Mouse (Mus musculus): ENCODE data around the gene Gdf1. TPM values are rescaled to one million over a fixed set of nuclear protein-coding genes. Genes with fewer than 3 reads are reported as not detected.

Gdf1 gene
- polyA plus RNA-seq (2015; fragmentation: Nextera tagmentation; extraction: Ambion mirVana), result 0.74 and 0.99 TPM in 2 replicates

DNA sequence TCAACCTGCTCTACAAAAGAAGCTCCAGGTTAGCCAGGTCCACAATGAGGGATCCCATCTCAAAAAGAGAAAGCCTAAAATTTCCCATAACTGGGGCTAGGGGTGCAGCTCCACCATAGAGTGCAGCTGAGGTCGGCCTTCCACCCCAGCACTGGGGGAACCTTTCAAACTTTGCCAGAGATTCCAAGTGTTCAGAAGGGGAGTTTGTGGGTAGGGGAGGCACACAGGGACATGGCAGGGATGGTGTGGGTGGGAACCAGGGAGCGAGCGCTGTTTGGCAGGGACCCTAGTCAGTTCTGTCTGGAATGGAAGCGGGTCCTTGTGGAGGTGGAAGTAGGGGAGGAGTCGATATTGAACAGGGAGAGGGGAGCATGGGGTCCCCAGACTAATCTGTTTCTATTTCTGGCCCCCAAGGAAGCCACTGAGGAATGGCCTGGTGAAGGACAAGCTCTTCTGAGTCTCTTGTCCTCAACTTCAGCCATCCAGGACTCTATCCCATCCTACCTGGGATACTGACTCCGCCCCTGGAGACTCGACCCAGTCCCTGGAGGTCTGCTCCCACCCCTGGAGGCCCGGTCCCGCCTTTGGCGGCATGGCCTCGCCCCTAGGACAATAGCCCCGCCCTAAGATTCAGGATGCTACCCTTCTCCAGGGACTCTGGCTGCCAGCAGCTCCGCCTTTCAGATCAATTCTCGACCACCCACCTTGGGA lies at the start of gene Gdf1:
TSS of gene Gdf1 (plus strand) at position 694 of the 711 bp plus-strand sequence.
- Histone ChIP-seq H3K4me3 (peak within 1 kb of the TSS; percentile 40), H3K4me1 (peaks cover 36% of the 10 kb centered on the region), H3K36me3 (peaks cover 43% of the 10 kb centered on the region), H3K27me3 (replicated peaks) (peaks cover 22% of the 10 kb centered on the region), H3K9ac (peak within 1 kb of the TSS; percentile 72), H3K4me2 (peak within 1 kb of the TSS; percentile 66), H3K9me3 (no peaks in the 10 kb centered on the region), H3K27ac (replicated peaks) (no peak within 1 kb of the TSS)
- 26% methylated on average over 14 of the region's 14 CpGs for WGBS
- ATAC-seq (ENCODE audit: extremely low read depth, insufficient number of reproducible peaks, low FRiP score, low TSS enrichment), result no peak

- Histone ChIP-seq H3K9me3 (no peaks in the 10 kb centered on the region), H3K4me2 (no peak overlapping the region), H3K9ac (0 out of 2 replicates have a peak overlapping the region, but pooled peaks have one; percentile 8), H3K4me3 (no peak overlapping the region), H3K27me3 (replicated peaks) (no peaks in the 10 kb centered on the region), H3K36me3 (peaks cover 17% of the 10 kb centered on the region), H3K4me1 (peaks cover 60% of the 10 kb centered on the region), H3K27ac (replicated peaks) (peak overlapping the region; percentile 79)
- WGBS, result 39% methylated on average over 3 of the region's 3 CpGs
- ATAC-seq (ENCODE audit: extremely low read depth, insufficient number of reproducible peaks, low FRiP score, low TSS enrichment), result no peak
Observed at GRCm38 (mm10) chr8:70281001-70281400, 48.6 kb upstream of the Gdf1 start.

GRCm38 (mm10) chr8:70282603-70283135 lies 46.9 kb upstream of the Gdf1 start, which contains the start of gene Homer3:
Homer3 (plus strand) TSS chr8:70282827.
- WGBS, result 0% methylated on average over 35 of the region's 36 CpGs
- Histone ChIP-seq H3K9ac (peak within 1 kb of the TSS; percentile 95), H3K4me2 (peak within 1 kb of the TSS; percentile 75), H3K9me3 (0 out of 2 replicates have a peak, but pooled peaks cover 3% of the 10 kb centered on the region), H3K4me3 (peak within 1 kb of the TSS; percentile 75), H3K27ac (replicated peaks) (peak within 1 kb of the TSS; percentile 79), H3K4me1 (peaks cover 56% of the 10 kb centered on the region), H3K27me3 (replicated peaks) (no peaks in the 10 kb centered on the region), H3K36me3 (peaks cover 33% of the 10 kb centered on the region)
- ATAC-seq (ENCODE audit: extremely low read depth, insufficient number of reproducible peaks, low FRiP score, low TSS enrichment), result peak; percentile 77

DNA sequence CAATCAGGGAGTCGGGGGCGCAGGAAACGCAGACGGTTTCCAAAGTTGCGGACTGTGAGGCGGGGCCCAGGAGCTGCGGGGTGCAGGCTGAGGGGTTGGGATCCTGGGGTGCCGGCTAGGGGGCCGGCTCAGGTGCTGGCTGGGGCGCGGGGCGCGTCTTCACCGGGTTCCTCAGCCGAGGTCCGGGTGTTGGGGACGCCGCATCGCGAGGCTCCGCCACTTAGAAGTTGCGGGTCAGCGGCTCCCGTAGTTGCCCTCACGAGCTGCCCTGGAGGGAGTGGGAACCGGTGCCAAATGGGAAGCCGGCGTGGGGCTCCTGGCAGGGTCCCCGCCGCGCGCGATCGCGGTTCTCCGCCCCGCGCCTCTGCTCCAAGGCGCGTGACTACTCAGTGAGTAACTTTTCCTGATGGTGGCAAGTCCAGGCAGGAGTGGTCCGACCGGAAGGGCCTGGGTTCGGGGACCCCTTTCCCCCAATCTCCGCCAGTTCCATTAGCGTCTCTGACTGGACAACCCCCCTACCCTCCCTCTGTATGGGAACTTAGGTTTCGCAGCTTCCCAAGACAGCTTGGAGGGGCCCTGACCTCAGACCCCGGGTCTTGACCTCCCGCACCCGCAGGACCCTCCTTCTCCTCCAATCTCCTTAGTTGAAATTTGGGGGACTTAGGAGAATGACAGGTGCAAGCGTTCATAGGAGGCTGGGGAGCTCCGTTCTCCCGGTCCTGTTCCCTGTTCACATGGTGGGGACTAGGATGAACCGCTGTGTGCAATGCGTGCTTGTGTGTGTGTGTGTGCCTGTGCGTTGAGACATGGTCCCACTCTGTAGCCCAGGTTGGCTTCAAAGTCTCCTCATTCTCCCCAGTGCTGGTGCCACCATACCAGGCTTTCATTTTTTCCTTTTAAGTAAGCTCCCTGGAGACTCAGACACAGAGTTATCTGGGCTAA lies 46.2 kb upstream of the Gdf1 start:
- 0 out of 2 replicates have a peak, but pooled peaks cover 3% of the 10 kb centered on the region for H3K9me3 ChIP-seq
- peak overlapping the region; percentile 75 for H3K4me2 ChIP-seq
- peak overlapping the region; percentile 79 for H3K27ac ChIP-seq (replicated peaks)
- peak overlapping the region; percentile 95 for H3K9ac ChIP-seq
- peaks cover 51% of the 10 kb centered on the region for H3K4me1 ChIP-seq
- H3K36me3 ChIP-seq, result peaks cover 41% of the 10 kb centered on the region
- no peaks in the 10 kb centered on the region for H3K27me3 ChIP-seq (replicated peaks)
- peak overlapping the region; percentile 75 for H3K4me3 ChIP-seq
- WGBS, result 2% methylated on average over 55 of the region's 55 CpGs
- peak; percentile 18; the same call in 1 of the 2 replicates for ATAC-seq (ENCODE audit: extremely low read depth, insufficient number of reproducible peaks, low FRiP score, low TSS enrichment)

DNA sequence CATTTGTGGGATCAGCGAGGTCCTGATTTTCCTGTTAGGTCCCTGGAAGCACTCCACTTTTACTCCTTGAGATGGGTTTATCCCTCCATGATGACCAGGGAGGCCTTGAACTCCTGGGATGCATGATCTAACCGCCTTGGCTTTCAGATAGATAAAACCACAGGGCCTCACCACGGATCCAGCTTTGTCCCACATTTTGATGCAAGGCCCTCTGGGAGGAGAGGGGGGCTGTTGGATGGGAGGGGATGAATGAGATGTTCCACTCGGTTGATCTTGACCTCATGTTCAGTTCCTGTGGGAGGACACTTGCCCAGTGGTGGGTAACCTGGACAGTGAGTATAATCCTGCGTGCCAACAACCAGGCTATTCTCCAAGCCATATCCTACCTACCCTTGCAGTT lies 45.2 kb upstream of the Gdf1 start:
- 72% methylated on average over 5 of the region's 5 CpGs for WGBS
- H3K4me1 ChIP-seq, result peaks cover 41% of the 10 kb centered on the region
- peak overlapping the region; percentile 24; the same call in 1 of the 2 replicates for H3K4me3 ChIP-seq
- H3K4me2 ChIP-seq, result peak overlapping the region; percentile 75
- 0 out of 2 replicates have a peak, but pooled peaks cover 3% of the 10 kb centered on the region for H3K9me3 ChIP-seq
- no peak for ATAC-seq (ENCODE audit: extremely low read depth, insufficient number of reproducible peaks, low FRiP score, low TSS enrichment)
- H3K36me3 ChIP-seq, result peaks cover 49% of the 10 kb centered on the region
- H3K27ac ChIP-seq (replicated peaks), result no peak overlapping the region
- H3K27me3 ChIP-seq (replicated peaks), result no peaks in the 10 kb centered on the region
- 0 out of 2 replicates have a peak overlapping the region, but pooled peaks have one; percentile 24 for H3K9ac ChIP-seq

DNA sequence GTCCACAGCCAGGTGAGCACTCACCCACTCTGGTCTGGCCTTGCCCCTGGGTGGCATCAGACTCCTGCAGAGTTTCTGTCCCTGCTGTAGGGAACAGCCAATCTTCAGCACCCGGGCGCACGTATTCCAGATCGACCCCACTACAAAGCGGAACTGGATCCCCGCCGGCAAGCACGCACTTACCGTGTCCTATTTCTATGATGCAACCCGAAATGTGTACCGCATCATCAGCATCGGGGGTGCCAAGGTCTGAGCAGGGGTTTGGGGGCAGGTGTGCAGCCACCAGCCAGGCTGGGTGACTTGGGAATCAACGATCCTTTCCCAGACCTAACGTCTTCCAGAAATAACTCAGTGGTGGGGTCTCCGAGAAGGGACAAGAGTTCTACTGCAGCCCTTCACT lies 44.3 kb upstream of the Gdf1 start:
- Histone ChIP-seq H3K4me1 (peaks cover 38% of the 10 kb centered on the region), H3K9me3 (0 out of 2 replicates have a peak, but pooled peaks cover 3% of the 10 kb centered on the region), H3K27ac (replicated peaks) (no peak overlapping the region), H3K4me2 (no peak overlapping the region), H3K27me3 (replicated peaks) (no peaks in the 10 kb centered on the region), H3K36me3 (peaks cover 58% of the 10 kb centered on the region), H3K9ac (no peak overlapping the region), H3K4me3 (no peak overlapping the region)
- WGBS, result 93% methylated on average over 15 of the region's 15 CpGs
- no peak for ATAC-seq (ENCODE audit: extremely low read depth, insufficient number of reproducible peaks, low FRiP score, low TSS enrichment)

DNA sequence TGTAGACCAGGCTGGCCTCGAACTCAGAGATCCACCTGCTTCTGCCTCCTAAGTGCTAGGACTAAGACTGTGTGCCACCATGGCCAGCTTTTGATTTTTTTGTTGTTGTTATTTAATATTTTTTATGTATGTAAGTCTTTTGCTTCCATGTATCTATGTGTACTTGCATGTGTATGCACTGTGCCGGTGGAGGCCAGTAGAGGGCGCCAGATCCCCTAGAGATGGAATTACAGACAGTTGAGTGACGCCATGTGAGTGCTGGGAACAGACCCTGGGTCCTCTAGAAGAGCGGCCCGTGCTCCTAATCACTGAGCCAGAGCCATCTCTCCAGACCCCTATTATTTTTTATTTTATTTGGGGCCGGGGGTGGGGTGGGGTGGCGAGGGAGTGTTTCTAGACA lies 42.9 kb upstream of the Gdf1 start:
- peaks cover 72% of the 10 kb centered on the region for H3K36me3 ChIP-seq
- no peak overlapping the region for H3K4me2 ChIP-seq
- H3K27ac ChIP-seq (replicated peaks), result no peak overlapping the region
- H3K4me3 ChIP-seq, result no peak overlapping the region
- no peak for ATAC-seq (ENCODE audit: extremely low read depth, insufficient number of reproducible peaks, low FRiP score, low TSS enrichment)
- H3K9ac ChIP-seq, result no peak overlapping the region
- peaks cover 25% of the 10 kb centered on the region for H3K4me1 ChIP-seq
- WGBS, result 87% methylated on average over 8 of the region's 8 CpGs
- H3K9me3 ChIP-seq, result 0 out of 2 replicates have a peak, but pooled peaks cover 3% of the 10 kb centered on the region
- H3K27me3 ChIP-seq (replicated peaks), result no peaks in the 10 kb centered on the region

GRCm38 (mm10) chr8:70293988-70294405 lies 35.6 kb upstream of the Gdf1 start:
- Histone ChIP-seq H3K4me1 (no peaks in the 10 kb centered on the region; the same call in 1 of the 2 replicates), H3K9me3 (no peaks in the 10 kb centered on the region), H3K36me3 (peaks cover 95% of the 10 kb centered on the region), H3K27ac (replicated peaks) (0 out of 2 replicates have a peak overlapping the region, but pooled peaks have one; percentile 24), H3K4me2 (no peak overlapping the region), H3K9ac (no peak overlapping the region), H3K27me3 (replicated peaks) (no peaks in the 10 kb centered on the region), H3K4me3 (no peak overlapping the region)
- 69% methylated on average over 5 of the region's 5 CpGs for WGBS
- ATAC-seq (ENCODE audit: extremely low read depth, insufficient number of reproducible peaks, low FRiP score, low TSS enrichment), result no peak

DNA sequence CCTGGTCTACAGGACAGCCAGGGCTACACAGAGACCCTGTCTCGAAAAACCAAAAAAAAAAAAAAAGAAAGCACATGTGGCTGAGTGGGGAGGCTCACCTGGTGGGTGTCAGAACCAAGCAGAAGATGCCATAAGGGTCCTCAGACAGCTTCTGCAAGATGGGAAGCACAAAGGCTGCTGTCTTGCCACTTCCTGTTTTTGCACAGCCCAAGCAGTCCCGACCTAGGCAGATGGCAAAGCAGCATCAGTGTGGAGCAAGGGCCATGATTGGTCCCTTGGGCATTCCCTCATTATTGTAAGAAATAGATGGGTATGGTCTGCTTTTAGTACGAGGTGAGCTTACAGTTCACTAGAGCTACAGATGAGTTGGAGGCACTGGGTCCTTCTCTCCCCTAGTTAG lies 28.7 kb upstream of the Gdf1 start:
- Histone ChIP-seq H3K4me3 (0 out of 2 replicates have a peak overlapping the region, but pooled peaks have one; percentile 90), H3K4me1 (peaks cover 26% of the 10 kb centered on the region), H3K9me3 (no peaks in the 10 kb centered on the region), H3K27ac (replicated peaks) (no peak overlapping the region), H3K36me3 (peaks cover 62% of the 10 kb centered on the region), H3K9ac (no peak overlapping the region), H3K4me2 (peak overlapping the region; percentile 82; the same call in 1 of the 2 replicates), H3K27me3 (replicated peaks) (no peaks in the 10 kb centered on the region)
- 82% methylated on average over 3 of the region's 3 CpGs for WGBS
- ATAC-seq (ENCODE audit: extremely low read depth, insufficient number of reproducible peaks, low FRiP score, low TSS enrichment), result no peak

GRCm38 (mm10) chr8:70302358-70302890 lies 27.2 kb upstream of the Gdf1 start, which contains the start of the genes Ddx49 and Cope:
Ddx49 (minus strand) TSS chr8:70302489.
Cope (plus strand) TSS chr8:70302518.
- ATAC-seq (ENCODE audit: extremely low read depth, insufficient number of reproducible peaks, low FRiP score, low TSS enrichment), result peak; percentile 78
- WGBS, result under 1% methylated on average over 40 of the region's 40 CpGs
- Histone ChIP-seq H3K36me3 (peaks cover 61% of the 10 kb centered on the region), H3K4me2 (peak within 1 kb of the TSS; percentile 82), H3K9me3 (no peaks in the 10 kb centered on the region), H3K4me3 (peak within 1 kb of the TSS; percentile 90), H3K4me1 (peaks cover 26% of the 10 kb centered on the region), H3K27me3 (replicated peaks) (no peaks in the 10 kb centered on the region), H3K27ac (replicated peaks) (peak within 1 kb of the TSS; percentile 68), H3K9ac (peak within 1 kb of the TSS; percentile 93)
